11 mouse cellular contexts compared by ENCODE assay signal in genomic region chr4:141871333-141871725, GRCm38 (mm10). TPM values are rescaled to one million over a fixed set of nuclear protein-coding genes. Genes with fewer than 3 reads are reported as not detected.
DNase-seq lines count a peak whose midpoint lies in the region; ATAC-seq lines count a peak whose summit lies in the region.
"Had no signal": no experiment of that assay in that cellular context is flagged by ENCODE, and none has a peak within 500 bp of the region (broad histone marks: within the 10 kb centered on the region; RNA-seq: fewer than 3 reads in every experiment).

No protein-coding gene starts in this region.

- H3K27ac ChIP-seq in hindbrain, embryonic 15.5 days (replicated peaks): peak overlapping the region; percentile 72
- H3K27ac ChIP-seq in hindbrain, embryonic 11.5 days (ENCODE audit: low read depth, low read length): no peak overlapping the region
- peak overlapping the region; percentile 66; the same call in 1 of the 2 replicates for H3K27ac ChIP-seq in forebrain, embryonic 14.5 days (ENCODE audit: low read depth, low read length)
- peak overlapping the region; percentile 9 for H3K27ac ChIP-seq in hindbrain, embryonic 16.5 days (ENCODE audit: low read depth, low read length)
- 0 out of 2 replicates have a peak overlapping the region, but pooled peaks have one; percentile 13 for H3K27ac ChIP-seq in midbrain, embryonic 15.5 days

- peaks cover 83% of the 10 kb centered on the region for H3K4me1 ChIP-seq in hindbrain, embryonic 15.5 days (replicated peaks)
- peaks cover 8% of the 10 kb centered on the region; the same call in 1 of the 2 replicates for H3K4me1 ChIP-seq in hindbrain, embryonic 11.5 days (replicated peaks; ENCODE audit: control insufficient read depth, insufficient read depth, low read length)
- H3K4me1 ChIP-seq in forebrain, embryonic 14.5 days (ENCODE audit: control insufficient read depth, insufficient read depth, low read length): peaks cover 59% of the 10 kb centered on the region
- peaks cover 63% of the 10 kb centered on the region for H3K4me1 ChIP-seq in hindbrain, embryonic 16.5 days (ENCODE audit: control insufficient read depth, insufficient read depth, low read depth, low read length)
- H3K4me1 ChIP-seq in midbrain, embryonic 15.5 days: peaks cover 75% of the 10 kb centered on the region

- WGBS in hindbrain, embryonic 15.5 days: 85% methylated on average over 3 of the region's 3 CpGs
- WGBS in hindbrain, embryonic 11.5 days: 87% methylated on average over 3 of the region's 3 CpGs
- WGBS in forebrain, embryonic 14.5 days: 85% methylated on average over 3 of the region's 3 CpGs
- WGBS in hindbrain, embryonic 16.5 days: 84% methylated on average over 3 of the region's 3 CpGs
- 90% methylated on average over 3 of the region's 3 CpGs for WGBS in midbrain, embryonic 15.5 days

- H3K9me3 ChIP-seq in hindbrain, embryonic 15.5 days: no peaks in the 10 kb centered on the region
- no peaks in the 10 kb centered on the region for H3K9me3 ChIP-seq in hindbrain, embryonic 11.5 days (ENCODE audit: control insufficient read depth, low read length)
- no peaks in the 10 kb centered on the region for H3K9me3 ChIP-seq in forebrain, embryonic 14.5 days (replicated peaks; ENCODE audit: control insufficient read depth, low read length)
- H3K9me3 ChIP-seq in hindbrain, embryonic 16.5 days (ENCODE audit: control insufficient read depth, low read length): no peaks in the 10 kb centered on the region
- no peaks in the 10 kb centered on the region for H3K9me3 ChIP-seq in midbrain, embryonic 15.5 days

- no peaks in the 10 kb centered on the region for H3K36me3 ChIP-seq in hindbrain, embryonic 15.5 days
- H3K36me3 ChIP-seq in hindbrain, embryonic 11.5 days (ENCODE audit: control insufficient read depth, insufficient read depth, low read length): no peaks in the 10 kb centered on the region
- H3K36me3 ChIP-seq in forebrain, embryonic 14.5 days (ENCODE audit: control insufficient read depth, insufficient read depth, low read length): no peaks in the 10 kb centered on the region
- H3K36me3 ChIP-seq in hindbrain, embryonic 16.5 days (ENCODE audit: control insufficient read depth, insufficient read depth, low read length): no peaks in the 10 kb centered on the region
- H3K36me3 ChIP-seq in midbrain, embryonic 15.5 days (replicated peaks): no peaks in the 10 kb centered on the region

- no peak for DNase-seq in hindbrain, embryonic 11.5 days (ENCODE audit: low spot score)
- no peak for DNase-seq in forebrain, embryonic 14.5 days (ENCODE audit: low spot score)
- DNase-seq in urinary bladder, postnatal 25 days (ENCODE audit: low spot score): no peak
- DNase-seq in adrenal gland, adult 2 months: no peak

- no peak for ATAC-seq in hindbrain, embryonic 15.5 days (ENCODE audit: low FRiP score, low read depth)
- no peak for ATAC-seq in hindbrain, embryonic 11.5 days (ENCODE audit: low FRiP score)
- no peak for ATAC-seq in forebrain, embryonic 14.5 days
- ATAC-seq in hindbrain, embryonic 16.5 days: no peak
- ATAC-seq in midbrain, embryonic 15.5 days (replicated peaks): no peak

- H3K4me3 ChIP-seq in hindbrain, embryonic 15.5 days: no peak overlapping the region; the same call in 1 of the 2 replicates
- no peak overlapping the region for H3K4me3 ChIP-seq in hindbrain, embryonic 11.5 days (ENCODE audit: low read depth, low read length)
- H3K4me3 ChIP-seq in forebrain, embryonic 14.5 days (ENCODE audit: low read depth, low read length): no peak overlapping the region
- H3K4me3 ChIP-seq in hindbrain, embryonic 16.5 days (ENCODE audit: low read length): no peak overlapping the region
- H3K4me3 ChIP-seq in midbrain, embryonic 15.5 days: no peak overlapping the region

- H3K27me3 ChIP-seq in hindbrain, embryonic 15.5 days: no peaks in the 10 kb centered on the region
- no peaks in the 10 kb centered on the region for H3K27me3 ChIP-seq in hindbrain, embryonic 11.5 days (ENCODE audit: control insufficient read depth, insufficient read depth, low read length)
- no peaks in the 10 kb centered on the region for H3K27me3 ChIP-seq in forebrain, embryonic 14.5 days (replicated peaks; ENCODE audit: control insufficient read depth, insufficient read depth, low read length)
- H3K27me3 ChIP-seq in hindbrain, embryonic 16.5 days (replicated peaks; ENCODE audit: control insufficient read depth, insufficient read depth, low read length): no peaks in the 10 kb centered on the region
- H3K27me3 ChIP-seq in midbrain, embryonic 15.5 days (replicated peaks): no peaks in the 10 kb centered on the region

- no peak overlapping the region for H3K9ac ChIP-seq in hindbrain, embryonic 15.5 days
- H3K9ac ChIP-seq in hindbrain, embryonic 11.5 days (ENCODE audit: low read depth, low read length): no peak overlapping the region
- H3K9ac ChIP-seq in forebrain, embryonic 14.5 days (ENCODE audit: low read length): no peak overlapping the region; the same call in 1 of the 2 replicates
- no peak overlapping the region for H3K9ac ChIP-seq in hindbrain, embryonic 16.5 days (ENCODE audit: low read depth, low read length)
- H3K9ac ChIP-seq in midbrain, embryonic 15.5 days: no peak overlapping the region

- H3K4me2 ChIP-seq in hindbrain, embryonic 15.5 days: peak overlapping the region; percentile 91
- H3K4me2 ChIP-seq in hindbrain, embryonic 11.5 days (replicated peaks; ENCODE audit: low read depth, low read length): no peak overlapping the region
- H3K4me2 ChIP-seq in forebrain, embryonic 14.5 days (ENCODE audit: low read length): peak overlapping the region; percentile 97; the same call in 1 of the 2 replicates
- peak overlapping the region; percentile 97 for H3K4me2 ChIP-seq in hindbrain, embryonic 16.5 days (ENCODE audit: low read length)
- peak overlapping the region; percentile 74 for H3K4me2 ChIP-seq in midbrain, embryonic 15.5 days

RNA-seq across cellular contexts. Expression of gene Efhd2, which starts 3.4 kb away (rescaled TPM):
- 77.8 and 83.5 TPM in 2 replicates for polyA plus RNA-seq in hindbrain, embryonic 15.5 days (2015; fragmentation: Nextera tagmentation; extraction: Ambion mirVana)
- polyA plus RNA-seq in hindbrain, embryonic 11.5 days (2014; fragmentation: Nextera tagmentation; extraction: Ambion mirVana): 25.0 and 26.1 TPM in 2 replicates
- polyA plus RNA-seq in forebrain, embryonic 14.5 days (2014; fragmentation: Nextera tagmentation; extraction: Ambion mirVana): 44.0 and 49.3 TPM in 2 replicates
- 77.6 and 78.6 TPM in 2 replicates for polyA plus RNA-seq in hindbrain, embryonic 16.5 days (2015; fragmentation: Nextera tagmentation; extraction: Ambion mirVana)
- polyA plus RNA-seq in midbrain, embryonic 15.5 days (2015; fragmentation: Nextera tagmentation; extraction: Ambion mirVana): 71.5 and 82.6 TPM in 2 replicates
- total RNA-seq in adrenal gland, adult 2 months (2021): 10 to 100 TPM; 26.9 to 30.7 TPM
- 61.4 and 62.8 TPM in 2 replicates for polyA plus RNA-seq in adrenal gland, adult 2 months (2012; rRNA removed)

RNA-seq across cellular contexts. Expression of gene Ctrc, which starts 25.2 kb away (rescaled TPM):
- polyA plus RNA-seq in hindbrain, embryonic 15.5 days (2015; fragmentation: Nextera tagmentation; extraction: Ambion mirVana): not detected in 2 replicates
- polyA plus RNA-seq in hindbrain, embryonic 11.5 days (2014; fragmentation: Nextera tagmentation; extraction: Ambion mirVana): not detected in 2 replicates
- not detected in 2 replicates for polyA plus RNA-seq in forebrain, embryonic 14.5 days (2014; fragmentation: Nextera tagmentation; extraction: Ambion mirVana)
- not detected in 2 replicates for polyA plus RNA-seq in hindbrain, embryonic 16.5 days (2015; fragmentation: Nextera tagmentation; extraction: Ambion mirVana)
- not detected in 2 replicates for polyA plus RNA-seq in midbrain, embryonic 15.5 days (2015; fragmentation: Nextera tagmentation; extraction: Ambion mirVana)
- total RNA-seq in adrenal gland, adult 2 months (2021): not detected
- not detected in 2 replicates for polyA plus RNA-seq in adrenal gland, adult 2 months (2012; rRNA removed)
- total RNA-seq: left cerebral cortex, adult 18-20 months; MEL had no signal
- polyA plus RNA-seq: brain, embryonic 14.5 days; neural tube, embryonic 11.5 days had no signal

RNA-seq across cellular contexts. Expression of gene Cela2a, which starts 45.4 kb away (rescaled TPM):
- 0.18 TPM in 1 of 2 replicates, not detected in the other for polyA plus RNA-seq in hindbrain, embryonic 15.5 days (2015; fragmentation: Nextera tagmentation; extraction: Ambion mirVana)
- not detected in 2 replicates for polyA plus RNA-seq in hindbrain, embryonic 11.5 days (2014; fragmentation: Nextera tagmentation; extraction: Ambion mirVana)
- not detected in 2 replicates for polyA plus RNA-seq in forebrain, embryonic 14.5 days (2014; fragmentation: Nextera tagmentation; extraction: Ambion mirVana)
- polyA plus RNA-seq in hindbrain, embryonic 16.5 days (2015; fragmentation: Nextera tagmentation; extraction: Ambion mirVana): not detected in 2 replicates
- polyA plus RNA-seq in midbrain, embryonic 15.5 days (2015; fragmentation: Nextera tagmentation; extraction: Ambion mirVana): 0.36 and 0.43 TPM in 2 replicates
- total RNA-seq in adrenal gland, adult 2 months (2021): not detected
- 0.25 and 0.59 TPM in 2 replicates for polyA plus RNA-seq in adrenal gland, adult 2 months (2012; rRNA removed)
- total RNA-seq: left cerebral cortex, adult 18-20 months; MEL had no signal
- polyA plus RNA-seq: neural tube, embryonic 11.5 days had no signal
